Mouse (Mus musculus) left cerebral cortex, postnatal 14 days (tissue): ENCODE measurements at regions not wholly inside any gene's neighbourhood (a gene's known extent, or its start where the extent isn't known, plus 50 kb on each side); places are given as distances from the start of the nearest gene placed in this dataset.
A peak's percentile ranks its signal among the peaks of the same experiment; 100 is the strongest.
"Not testable (repeated sequence)": the region's sequence is repeated elsewhere in the genome, so short reads cannot be mapped to it uniquely, and the experiment has no call there.

Experiments
- DNase-seq, 2 experiments: peaks; one replicate each; pipeline ENCODE4 v3.0.0; 2021 to 2022; ENCODE audit warnings: low spot score in 2 of 2, mixed read lengths in 1 of 2
- intact Hi-C: fragments of 180-260 bp; cut with DNase I; formaldehyde crosslinking; loops from one replicate; pipeline ENCODE4 v1.15.1; 2025

- peak in 1 of 2 experiments; percentile 23 for DNase-seq
- intact Hi-C loops, result loop anchor here (10.0 kb wide), 1 partner anchor 481 kb away; no protein-coding TSS in a partner anchor
Measured at GRCm38 (mm10) chr12:46416250-46416649, 402.5 kb downstream of the Nova1 start.

- intact Hi-C loops, result no loop called here
- DNase-seq, result no peak
Measured at GRCm38 (mm10) chr12:46405674-46406073, 413.1 kb downstream of the Nova1 start.

- no peak for DNase-seq
- intact Hi-C loops, result no loop called here
Measured at GRCm38 (mm10) chr12:46399653-46399975, 419.1 kb downstream of the Nova1 start.

GRCm38 (mm10) chr12:46398875-46399652, 419.7 kb downstream of the Nova1 start:
- intact Hi-C loops, result no loop called here
- DNase-seq, result peak; percentile 6 to 16

GRCm38 (mm10) chr12:46395245-46395644, 423.5 kb downstream of the Nova1 start:
- no peak for DNase-seq
- intact Hi-C loops, result no loop called here

GRCm38 (mm10) chr12:46393769-46394168, 425.0 kb downstream of the Nova1 start:
- DNase-seq, result no peak
- intact Hi-C loops, result no loop called here

GRCm38 (mm10) chr12:46378914-46379313, 439.8 kb downstream of the Nova1 start:
- intact Hi-C loops, result no loop called here
- DNase-seq, result no peak

- DNase-seq, result peak; percentile 2 to 20
- intact Hi-C loops, result no loop called here
Measured at GRCm38 (mm10) chr12:46371747-46372146, 447.0 kb downstream of the Nova1 start.

GRCm38 (mm10) chr12:46333376-46333775, 485.4 kb downstream of the Nova1 start:
- DNase-seq, result peak in 1 of 2 experiments; percentile 20
- intact Hi-C loops, result no loop called here

GRCm38 (mm10) chr12:46327865-46328264, 490.9 kb downstream of the Nova1 start:
- intact Hi-C loops, result loop anchor here (10.0 kb wide), 1 partner anchor 393 kb away; no protein-coding TSS in a partner anchor
- no peak for DNase-seq

- intact Hi-C loops, result loop anchor here (10.0 kb wide), 1 partner anchor 388 kb away; no protein-coding TSS in a partner anchor
- no peak for DNase-seq
Measured at GRCm38 (mm10) chr12:46323276-46323675, 495.5 kb downstream of the Nova1 start.

GRCm38 (mm10) chr12:46303136-46303797, 515.5 kb downstream of the Nova1 start:
- intact Hi-C loops, result no loop called here
- no peak for DNase-seq

GRCm38 (mm10) chr12:46298926-46299325, 519.8 kb downstream of the Nova1 start:
- intact Hi-C loops, result no loop called here
- no peak for DNase-seq

GRCm38 (mm10) chr12:46284519-46284918, 534.2 kb downstream of the Nova1 start:
- DNase-seq, result no peak
- intact Hi-C loops, result no loop called here

GRCm38 (mm10) chr12:46248402-46249018, 570.2 kb downstream of the Nova1 start:
- no peak for DNase-seq
- intact Hi-C loops, result no loop called here

GRCm38 (mm10) chr12:46244925-46245324, 573.8 kb downstream of the Nova1 start:
- intact Hi-C loops, result no loop called here
- no peak for DNase-seq

- no peak for DNase-seq
- intact Hi-C loops, result no loop called here
Measured at GRCm38 (mm10) chr12:46232359-46232758, 586.4 kb downstream of the Nova1 start.

GRCm38 (mm10) chr12:46215328-46215727, 603.4 kb downstream of the Nova1 start:
- intact Hi-C loops, DNase-seq: not testable (repeated sequence)

GRCm38 (mm10) chr12:46199076-46199475, 619.7 kb downstream of the Nova1 start:
- intact Hi-C loops, result no loop called here
- DNase-seq, result no peak

GRCm38 (mm10) chr12:46197482-46198101, 621.1 kb downstream of the Nova1 start:
- no peak for DNase-seq
- intact Hi-C loops, result no loop called here
